15 mouse cellular contexts compared by ENCODE assay signal in the genomic region with DNA sequence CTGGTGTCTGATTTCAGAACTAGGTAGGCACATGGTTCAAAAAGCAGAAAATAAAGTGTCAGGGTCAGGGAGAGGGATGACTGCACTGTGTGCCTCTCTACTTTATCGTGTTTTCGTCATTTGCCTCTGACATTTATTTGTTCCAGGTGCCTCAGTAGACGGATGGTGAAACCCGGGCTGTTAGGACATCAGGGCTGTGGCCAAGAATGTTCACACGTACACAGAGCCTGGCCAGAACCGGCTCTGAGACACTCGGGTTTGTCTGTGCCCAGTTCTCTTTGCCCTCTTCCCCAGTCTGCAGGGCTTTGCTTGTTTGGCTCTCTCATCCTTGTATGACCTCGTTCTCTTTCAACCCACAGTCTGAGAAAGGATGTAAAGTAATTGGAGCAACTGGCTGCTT. TPM values are rescaled to one million over a fixed set of nuclear protein-coding genes. Genes with fewer than 3 reads are reported as not detected.
DNase-seq lines count a peak whose midpoint lies in the region; TF ChIP-seq lines count a peak whose summit lies in the region.
"Had no signal": no experiment of that assay in that cellular context is flagged by ENCODE, and none has a peak within 500 bp of the region (broad histone marks: within the 10 kb centered on the region; RNA-seq: fewer than 3 reads in every experiment).

No protein-coding gene starts in this region.

- intact Hi-C loops in heart, adult 2 months (cut with DNase I): no loop called here
- intact Hi-C loops in heart, postnatal 25 days (cut with DNase I): no loop called here

- TF ChIP-seq POLR2A in heart, adult 2 months (IDR thresholded peaks at IDR 0.05; ENCODE audit: insufficient read depth, low read depth, low read length): no peak
- TF ChIP-seq POLR2A in MEL (IDR thresholded peaks at IDR 0.05; ENCODE audit: control insufficient read depth in 1 of 2, insufficient read depth in 1 of 2, low read depth in 1 of 2, low read length in 2 of 2, poor library complexity in 1 of 2): no peak

- H3K27me3 ChIP-seq in heart, adult 2 months (ENCODE audit: control insufficient read depth, insufficient read depth, low read length): no peaks in the 10 kb centered on the region
- H3K27me3 ChIP-seq in MEL (ENCODE audit: control insufficient read depth in 1 of 2, insufficient read depth in 2 of 2, low read length in 2 of 2): no peaks in the 10 kb centered on the region
- H3K27me3 ChIP-seq: embryonic facial prominence, embryonic 12.5 days; heart, embryonic 13.5 days; hindbrain, embryonic 13.5 days had no signal

- no peak overlapping the region for H3K4me3 ChIP-seq in heart, adult 2 months
- H3K4me3 ChIP-seq in MEL (ENCODE audit: control insufficient read depth in 1 of 2, insufficient read depth in 1 of 2, low read depth in 2 of 2, low read length in 2 of 2): peak overlapping the region; percentile 0 to 29; a peak in 2 of 4 replicates
- H3K4me3 ChIP-seq: embryonic facial prominence, embryonic 12.5 days; heart, embryonic 13.5 days; hindbrain, embryonic 13.5 days; myocyte had no signal

- TF ChIP-seq RAD21 in MEL (IDR thresholded peaks at IDR 0.05; ENCODE audit: low read depth, low read length): no peak

- peak in 1 of 2 experiments; percentile 50 for DNase-seq in heart, adult 2 months
- no peak for DNase-seq in heart, postnatal 25 days (ENCODE audit: low spot score)
- DNase-seq in 3T3-L1 (ENCODE audit: low read depth, low spot score): peak; percentile 39
- no peak for DNase-seq in MEL (ENCODE audit: low read depth, low spot score)
- peak; percentile 94 for DNase-seq in fat pad, adult 2 months (ENCODE audit: extremely low read depth, low read depth, low spot score)
- DNase-seq in cerebellum, adult 9-10 months: no peak
- no peak for DNase-seq in T-cell, adult 2 months (ENCODE audit: low spot score)
- DNase-seq: cerebellum, postnatal 14 days; kidney, postnatal 10 days; left cerebral cortex, postnatal 4 days; right cerebral cortex, postnatal 14 days had no signal

- H3K27ac ChIP-seq in heart, adult 2 months: no peak overlapping the region; the same call in 1 of the 2 replicates
- peak overlapping the region; percentile 64 for H3K27ac ChIP-seq in MEL (ENCODE audit: control insufficient read depth, low read depth, low read length)
- H3K27ac ChIP-seq: embryonic facial prominence, embryonic 12.5 days; heart, embryonic 13.5 days; hindbrain, embryonic 13.5 days had no signal

- no peaks in the 10 kb centered on the region for H3K9me3 ChIP-seq in MEL (replicated peaks; ENCODE audit: insufficient read depth, low read length)
- H3K9me3 ChIP-seq: embryonic facial prominence, embryonic 12.5 days; heart, embryonic 13.5 days; hindbrain, embryonic 13.5 days had no signal

- peaks cover 3% of the 10 kb centered on the region; the same call in 1 of the 2 replicates for H3K36me3 ChIP-seq in heart, adult 2 months (ENCODE audit: control insufficient read depth, insufficient read depth, low read length)
- H3K36me3 ChIP-seq in MEL (ENCODE audit: control insufficient read depth in 1 of 2, insufficient read depth in 2 of 2, low read length in 2 of 2): peaks cover 0 to 27% of the 10 kb centered on the region in 2 experiments; a peak in 2 of 4 replicates
- H3K36me3 ChIP-seq: embryonic facial prominence, embryonic 12.5 days; heart, embryonic 13.5 days; hindbrain, embryonic 13.5 days had no signal

- WGBS in heart, adult 2 months: 34% methylated on average over 8 of the region's 8 CpGs

- no peak overlapping the region for H3K9ac ChIP-seq in heart, adult 2 months (ENCODE audit: low read depth, low read length)
- peak overlapping the region; percentile 32 for H3K9ac ChIP-seq in MEL (ENCODE audit: control insufficient read depth, low read depth, low read length, poor library complexity, severe bottlenecking)
- H3K9ac ChIP-seq: embryonic facial prominence, embryonic 12.5 days; heart, embryonic 13.5 days; hindbrain, embryonic 13.5 days had no signal

- H3K79me2 ChIP-seq in heart, adult 2 months (replicated peaks; ENCODE audit: control insufficient read depth, insufficient read depth, low read length): no peaks in the 10 kb centered on the region
- H3K79me2 ChIP-seq in MEL (ENCODE audit: control insufficient read depth, insufficient read depth, low read length, poor library complexity): no peaks in the 10 kb centered on the region; the same call in 1 of the 2 replicates

- no peak for TF ChIP-seq CTCF in heart, adult 2 months (IDR thresholded peaks at IDR 0.05)
- TF ChIP-seq CTCF in MEL (IDR thresholded peaks at IDR 0.05 in 2 of 3, conservative IDR thresholded peaks at IDR 0.05 in 1 of 3; ENCODE audit: control insufficient read depth in 1 of 3, insufficient read depth in 1 of 3, low read depth in 2 of 3, low read length in 3 of 3, poor library complexity in 1 of 3, severe bottlenecking in 1 of 3): no peak

- peak; percentile 68 for TF ChIP-seq EP300 in heart, adult 2 months (IDR thresholded peaks at IDR 0.05; ENCODE audit: insufficient read depth, low read depth, low read length)
- no peak for TF ChIP-seq EP300 in MEL (IDR thresholded peaks at IDR 0.05; ENCODE audit: low read depth in 1 of 2, low read length in 2 of 2)

- peaks cover 5% of the 10 kb centered on the region for H3K4me1 ChIP-seq in heart, adult 2 months (ENCODE audit: control insufficient read depth, insufficient read depth, low read length)
- H3K4me1 ChIP-seq in MEL (ENCODE audit: control insufficient read depth in 1 of 2, insufficient read depth in 2 of 2, low read length in 2 of 2): peaks cover 22 to 38% of the 10 kb centered on the region in 2 experiments
- H3K4me1 ChIP-seq: embryonic facial prominence, embryonic 12.5 days; hindbrain, embryonic 13.5 days had no signal

TF ChIP-seq in MEL, 35 proteins besides CTCF, POLR2A, EP300 and RAD21:
- TF ChIP-seq SMC3 (IDR thresholded peaks at IDR 0.05; ENCODE audit: low read depth, low read length) (no peak), GATA1 (IDR thresholded peaks at IDR 0.05; ENCODE audit: low read depth, low read length) (no peak), ETS1 (IDR thresholded peaks at IDR 0.05; ENCODE audit: low read depth, low read length) (0 out of 2 replicates have a peak, but pooled peaks have one; percentile 1), UBTF (IDR thresholded peaks at IDR 0.05; ENCODE audit: borderline replicate concordance, insufficient read depth, low read depth, low read length) (no peak), TBP (IDR thresholded peaks at IDR 0.05; ENCODE audit: low read depth, low read length) (0 out of 2 replicates have a peak, but pooled peaks have one; percentile 12), ELF1 (IDR thresholded peaks at IDR 0.05; ENCODE audit: low read depth, low read length) (no peak), RCOR1 (IDR thresholded peaks at IDR 0.05; ENCODE audit: low read depth, low read length) (0 out of 2 replicates have a peak, but pooled peaks have one; percentile 5), NELFE (IDR thresholded peaks at IDR 0.05; ENCODE audit: low read depth, low read length) (no peak), MXI1 (IDR thresholded peaks at IDR 0.05; ENCODE audit: low read depth, low read length) (no peak), MAFK (IDR thresholded peaks at IDR 0.05; ENCODE audit: borderline replicate concordance, low read depth, low read length) (no peak)
TF ChIP-seq in MEL: peak in this region for 3.

RNA-seq across cellular contexts. Expression of gene Nrbf2, which starts 6.0 kb away (rescaled TPM):
- total RNA-seq in heart, adult 2 months (2021): 1 to 10 TPM; 5.4 to 8.7 TPM
- 3.7 and 6.1 TPM in 2 replicates for polyA plus RNA-seq in heart, adult 2 months (2012; rRNA removed)
- total RNA-seq in heart, postnatal 25 days (2021): 1 to 10 TPM; 6.9 to 8.6 TPM
- 18.5 and 19.5 TPM in 2 replicates for total RNA-seq in MEL (2012; rRNA removed)
- polyA plus RNA-seq in MEL (2012; ENCODE audit: insufficient read depth in 1 of 2, insufficient read length in 2 of 2, low read depth in 1 of 2, low replicate concordance in 2 of 2, missing spikeins in 1 of 2): 10 to 100 TPM in 1 of 2 experiments, not detected in 1; 38.9 TPM

Comparison
In these comparisons a context has a peak if more than half of its experiments do, and no peak if none do; other contexts are left out.
1. DNase-seq: peak in 3T3-L1 (single experiment) and fat pad, adult 2 months (single experiment); none in heart, postnatal 25 days (single experiment), MEL (single experiment), cerebellum, adult 9-10 months (single experiment) and T-cell, adult 2 months (single experiment).